Mouse (Mus musculus): Measurements from ENCODE around the gene Hdgfl2.

DNA sequence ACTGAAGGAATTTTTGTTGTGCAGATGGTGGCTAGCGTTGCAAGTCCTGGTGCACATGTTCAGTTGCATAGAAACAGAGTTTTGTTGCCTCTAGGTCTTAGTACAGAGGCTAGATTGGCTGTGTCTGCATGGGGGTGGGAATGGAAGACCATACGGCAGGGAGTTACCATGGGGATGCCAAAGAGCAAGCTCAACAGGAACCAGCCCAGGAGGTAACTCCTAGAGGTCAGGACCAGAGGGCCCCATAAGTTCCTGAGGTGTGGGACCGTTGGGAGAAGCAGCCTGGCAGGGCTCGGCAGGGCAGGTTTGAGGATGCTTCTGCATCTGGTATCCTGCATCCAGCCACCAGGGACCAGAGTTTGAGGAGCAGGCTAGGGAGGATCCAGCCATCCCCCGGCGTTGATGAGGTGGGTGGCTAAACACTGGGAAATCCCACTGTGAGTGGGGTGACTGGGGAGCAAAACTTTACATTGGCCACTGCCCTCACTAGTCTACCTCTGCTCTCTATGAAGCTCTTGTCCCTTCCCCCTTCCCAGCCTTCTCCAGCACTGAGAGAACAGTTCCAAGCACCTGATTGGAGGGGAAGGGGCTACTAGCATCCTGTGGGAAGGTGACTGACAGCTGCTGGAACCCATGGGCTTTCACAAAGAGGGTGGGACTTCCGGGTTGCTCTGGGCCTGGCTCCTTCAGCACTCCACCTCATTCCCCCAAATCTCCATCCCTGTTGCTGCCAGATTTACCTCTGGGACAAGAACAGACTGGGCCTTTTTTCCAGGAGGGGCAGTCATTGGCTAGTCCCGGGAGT, 1.5 kb downstream of the Hdgfl2 start:
- TF ChIP-seq POLR2A (IDR thresholded peaks at IDR 0.05; ENCODE audit: insufficient read depth, low read depth, low read length): no peak
- TF ChIP-seq CTCF (IDR thresholded peaks at IDR 0.05): no peak
